Mouse (Mus musculus) brain, embryonic 14.5 days (tissue): Measurements from ENCODE around the gene Wasf1. TPM values are rescaled to one million over a fixed set of nuclear protein-coding genes. Genes with fewer than 3 reads are reported as not detected.
A peak's percentile ranks its signal among the peaks of the same experiment; 100 is the strongest.

Experiments used
- DNase-seq: peaks from one replicate; pipeline ENCODE4 v3.0.0-alpha.2; 2011; ENCODE audit warnings: low read depth
- CTCF ChIP-seq: fragments of 200-500 bp; IDR thresholded peaks from 2 replicates; pipeline ENCODE4 v1.5.1; 2012; ENCODE audit warnings: inconsistent platforms, mild to moderate bottlenecking, moderate library complexity, borderline replicate concordance; ENCODE audit not compliant: insufficient read depth, insufficient read length; ENCODE audit errors: extremely low read depth
- POLR2A ChIP-seq: fragments of 200-500 bp; IDR thresholded peaks from 2 replicates; pipeline ENCODE4 v1.6.1; 2012; ENCODE audit warnings: mild to moderate bottlenecking, inconsistent platforms, borderline replicate concordance; ENCODE audit not compliant: poor library complexity, insufficient read depth, insufficient read length, severe bottlenecking; ENCODE audit errors: extremely low read depth
- polyA plus RNA-seq: library from polyadenylated mRNA; depleted of rRNA; stranded (reverse); fragments of >200 nt; gene quantifications from 2 replicates; pipeline ENCODE4 v1.2.3, GENCODE M21; 2012

Gene Wasf1
- polyA plus RNA-seq, 1 experiment = 90.5 TPM

DNA sequence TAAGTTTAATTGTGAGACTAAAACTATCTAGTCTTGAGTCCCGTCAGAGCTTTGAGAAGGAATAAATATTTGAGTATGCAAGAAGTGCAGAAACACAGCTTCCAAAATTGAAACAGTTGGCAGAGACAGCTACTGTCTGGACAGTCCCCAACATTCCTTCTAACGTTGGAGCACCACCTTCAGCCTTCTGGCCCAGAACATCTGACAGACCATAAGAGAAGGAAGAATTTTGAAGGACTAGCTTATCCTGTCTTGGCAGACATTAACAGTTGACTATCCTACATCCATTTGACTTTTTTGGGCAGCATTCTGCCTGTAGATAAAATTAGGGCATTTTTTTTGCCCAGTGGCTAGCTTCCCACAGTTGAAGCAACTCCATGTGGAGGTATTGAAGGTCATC is 32.0 kb downstream of the Wasf1 start:
- no peak for DNase-seq
- TF ChIP-seq POLR2A (no peak), CTCF (no peak)

DNA sequence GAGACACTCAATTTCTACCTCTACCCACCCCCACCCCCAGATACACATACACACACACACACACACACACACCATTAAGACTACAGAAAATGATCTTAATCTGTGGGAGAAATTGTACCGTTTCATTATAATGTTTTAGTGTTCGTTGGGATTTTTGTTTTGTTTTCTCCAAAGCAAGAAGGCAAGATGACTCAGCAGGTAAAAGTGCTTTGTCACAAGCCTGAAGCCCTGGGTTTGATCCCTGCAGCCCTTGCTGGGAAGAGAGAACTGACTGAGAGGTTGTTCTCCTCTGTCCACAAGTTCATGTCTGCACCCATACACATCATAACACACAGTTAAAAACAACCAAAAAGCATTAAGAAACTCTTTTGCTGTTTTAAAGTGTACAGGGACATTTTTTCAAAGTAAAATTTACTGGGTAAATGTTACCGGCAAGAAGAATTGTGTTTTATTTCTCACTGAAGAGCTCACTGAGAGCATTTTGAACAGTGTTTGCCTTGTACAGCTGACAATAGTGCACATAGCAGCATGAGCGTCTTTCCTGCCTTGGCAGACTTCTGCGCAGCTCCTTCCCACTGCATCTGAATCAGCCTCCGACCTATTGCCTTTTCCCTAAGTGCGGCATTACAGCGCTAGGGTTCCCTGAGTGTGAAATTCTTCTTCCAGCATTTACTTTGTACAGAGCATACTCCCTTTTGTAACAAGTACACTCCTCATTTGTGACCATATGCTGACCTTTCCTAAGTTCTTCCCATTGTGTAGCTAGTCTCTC is 35.6 kb downstream of the Wasf1 start:
- no peak for TF ChIP-seq CTCF
- TF ChIP-seq POLR2A = no peak

DNA sequence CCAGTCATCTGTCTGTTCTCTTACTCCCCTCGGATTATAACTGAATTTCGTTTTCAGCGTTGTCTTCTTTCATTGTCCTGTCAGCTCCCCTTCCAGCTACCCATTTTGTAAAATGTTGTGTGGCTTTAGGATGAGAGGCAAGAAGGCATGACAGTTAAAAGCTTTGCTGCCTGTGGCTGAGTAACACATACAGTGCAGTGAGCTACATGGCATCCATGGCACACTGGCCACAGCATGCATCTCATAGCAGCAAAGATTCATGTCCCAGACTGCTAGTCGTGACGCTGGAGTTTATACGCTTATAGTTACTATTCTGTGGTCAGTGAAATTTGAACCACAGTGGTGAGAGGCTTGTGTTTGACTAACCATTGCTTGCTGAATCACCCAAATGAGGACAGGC is 36.2 kb downstream of the Wasf1 start:
- TF ChIP-seq POLR2A (no peak), CTCF (no peak)

More for the DNA sequence above, 35.6 kb downstream of the Wasf1 start:
- DNase-seq = peak; percentile 23

DNA sequence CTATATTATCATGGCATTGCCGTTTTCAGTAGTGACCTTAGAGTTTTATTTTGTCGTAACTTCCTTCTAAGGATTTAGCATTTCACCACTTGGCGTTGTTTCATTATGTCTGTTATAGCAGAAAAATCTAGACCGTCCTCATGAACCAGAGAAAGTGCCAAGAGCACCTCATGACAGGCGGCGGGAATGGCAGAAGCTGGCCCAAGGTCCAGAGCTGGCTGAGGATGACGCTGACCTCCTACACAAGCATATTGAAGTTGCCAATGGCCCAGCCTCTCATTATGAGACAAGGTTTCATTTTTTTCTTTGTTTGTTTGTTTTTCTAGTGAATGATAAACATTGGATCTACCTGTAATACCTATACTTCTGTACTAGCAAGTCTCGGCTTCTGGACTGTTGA is 49.7 kb downstream of the Wasf1 start:
- DNase-seq = no peak
- TF ChIP-seq POLR2A (no peak), CTCF (no peak)

More for the DNA sequence above, 36.2 kb downstream of the Wasf1 start:
- DNase-seq = no peak

DNA sequence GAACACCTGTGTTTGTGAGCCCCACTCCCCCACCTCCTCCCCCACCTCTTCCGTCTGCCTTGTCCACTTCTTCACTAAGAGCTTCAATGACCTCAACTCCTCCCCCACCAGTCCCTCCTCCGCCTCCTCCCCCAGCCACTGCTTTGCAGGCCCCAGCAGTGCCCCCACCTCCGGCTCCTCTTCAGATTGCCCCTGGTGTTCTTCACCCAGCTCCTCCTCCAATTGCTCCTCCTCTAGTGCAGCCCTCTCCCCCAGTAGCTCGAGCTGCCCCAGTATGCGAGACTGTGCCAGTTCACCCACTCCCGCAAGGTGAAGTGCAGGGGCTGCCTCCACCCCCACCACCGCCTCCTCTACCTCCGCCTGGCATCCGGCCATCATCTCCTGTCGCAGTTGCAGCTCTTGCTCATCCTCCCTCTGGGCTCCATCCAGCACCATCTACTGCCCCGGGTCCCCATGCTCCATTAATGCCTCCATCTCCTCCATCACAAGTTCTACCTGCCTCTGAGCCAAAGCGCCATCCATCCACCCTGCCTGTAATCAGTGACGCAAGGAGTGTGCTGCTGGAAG is 53.0 kb downstream of the Wasf1 start:
- DNase-seq = no peak
- no peak for TF ChIP-seq POLR2A
- no peak for TF ChIP-seq CTCF

DNA sequence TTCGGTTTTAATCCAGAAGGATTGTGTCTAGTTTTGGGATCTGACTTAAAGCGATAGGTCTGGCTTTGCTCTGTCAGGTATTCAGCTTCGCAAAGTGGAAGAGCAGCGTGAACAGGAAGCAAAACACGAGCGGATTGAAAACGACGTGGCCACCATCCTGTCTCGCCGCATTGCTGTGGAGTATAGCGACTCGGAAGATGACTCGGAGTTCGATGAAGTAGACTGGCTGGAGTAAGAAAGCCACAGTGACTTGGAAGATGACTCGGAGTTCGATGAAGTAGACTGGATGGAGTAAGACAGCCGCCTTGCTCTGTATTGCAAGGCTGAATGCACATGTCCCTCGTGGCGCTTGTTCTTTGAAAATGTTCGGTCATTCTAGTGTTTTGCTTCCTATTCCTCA is 54.3 kb downstream of the Wasf1 start:
- no peak for DNase-seq
- TF ChIP-seq CTCF = no peak
- no peak for TF ChIP-seq POLR2A

DNA sequence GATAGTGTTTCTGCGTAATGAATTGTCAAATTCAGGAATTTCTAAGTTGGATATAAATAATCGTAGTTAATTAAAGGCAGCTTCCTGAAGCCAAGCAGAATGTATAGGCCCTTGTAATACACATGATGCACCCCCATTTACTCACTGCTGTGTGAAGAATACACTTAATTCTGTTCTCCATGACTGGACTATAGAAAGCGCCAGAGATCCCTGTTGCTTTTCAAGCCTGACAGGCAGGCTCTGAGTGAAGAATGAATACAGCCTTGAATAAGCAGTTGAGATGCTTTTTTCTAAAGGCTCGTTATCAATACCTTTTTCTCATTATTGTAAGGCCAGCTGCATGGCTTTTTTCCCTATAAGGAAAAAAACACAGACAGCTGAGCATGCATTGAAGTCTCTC is 59.4 kb downstream of the Wasf1 start:
- no peak for TF ChIP-seq CTCF
- no peak for TF ChIP-seq POLR2A
- DNase-seq = peak; percentile 81

DNA sequence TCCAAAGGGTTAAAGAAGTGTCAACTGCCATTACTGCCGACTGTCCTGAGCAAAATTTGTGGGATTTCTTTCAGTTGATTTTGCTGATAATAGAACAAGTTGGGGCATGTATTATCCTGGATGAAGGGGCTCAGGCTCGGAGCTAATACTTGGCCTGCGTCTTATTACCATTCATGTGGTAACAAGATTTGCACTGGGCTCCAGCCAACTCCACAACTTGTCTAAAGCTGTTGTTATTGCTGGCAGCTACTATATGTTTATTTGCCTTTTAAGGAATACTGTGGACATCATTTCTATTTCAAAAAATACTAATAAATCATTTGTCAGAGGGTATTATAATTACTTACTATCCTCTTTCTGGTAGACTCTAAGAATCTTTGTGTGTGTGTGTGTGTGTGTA is 66.9 kb downstream of the Wasf1 start:
- DNase-seq = no peak
- no peak for TF ChIP-seq CTCF
- no peak for TF ChIP-seq POLR2A

DNA sequence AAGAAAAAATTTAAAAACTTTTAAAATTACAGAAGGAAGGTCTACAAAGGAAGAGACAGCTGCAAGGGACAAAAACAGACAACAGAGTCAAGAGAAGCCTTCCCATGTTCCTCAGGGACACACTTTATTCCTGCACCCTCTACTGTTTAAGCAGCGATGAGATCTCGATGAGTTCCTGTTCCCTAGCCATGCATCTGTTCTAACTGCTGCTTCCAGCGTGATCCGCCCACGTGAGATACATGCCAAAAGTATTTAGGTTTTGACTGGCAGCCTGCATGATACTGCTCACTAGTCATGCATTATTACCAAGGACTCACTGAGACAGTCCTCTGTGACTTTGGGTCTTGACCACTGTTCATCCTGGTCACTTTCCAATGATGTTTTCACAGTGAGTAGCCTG is 72.9 kb downstream of the Wasf1 start:
- TF ChIP-seq CTCF (no peak), POLR2A (no peak)
- DNase-seq = no peak

DNA sequence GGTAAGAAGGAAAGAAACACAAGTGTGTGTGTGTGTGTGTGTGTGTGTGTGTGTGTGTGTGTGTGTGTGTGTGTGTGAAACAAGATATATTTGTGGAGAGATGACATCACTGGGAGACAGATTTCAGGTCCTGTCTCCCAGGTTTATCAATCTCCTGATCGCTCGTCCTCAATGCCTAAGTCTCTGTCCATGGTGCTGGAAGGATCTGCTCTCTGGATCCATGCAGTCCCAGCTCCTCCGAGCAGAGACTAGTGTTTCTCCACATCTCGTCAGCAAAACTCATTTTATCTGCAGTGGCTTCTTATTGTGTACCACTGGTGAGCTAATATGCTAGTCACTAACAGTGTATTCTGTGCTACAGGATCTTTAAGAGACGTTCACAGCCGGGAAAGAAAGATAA is 78.1 kb downstream of the Wasf1 start:
- DNase-seq = no peak
- no peak for TF ChIP-seq CTCF

DNA sequence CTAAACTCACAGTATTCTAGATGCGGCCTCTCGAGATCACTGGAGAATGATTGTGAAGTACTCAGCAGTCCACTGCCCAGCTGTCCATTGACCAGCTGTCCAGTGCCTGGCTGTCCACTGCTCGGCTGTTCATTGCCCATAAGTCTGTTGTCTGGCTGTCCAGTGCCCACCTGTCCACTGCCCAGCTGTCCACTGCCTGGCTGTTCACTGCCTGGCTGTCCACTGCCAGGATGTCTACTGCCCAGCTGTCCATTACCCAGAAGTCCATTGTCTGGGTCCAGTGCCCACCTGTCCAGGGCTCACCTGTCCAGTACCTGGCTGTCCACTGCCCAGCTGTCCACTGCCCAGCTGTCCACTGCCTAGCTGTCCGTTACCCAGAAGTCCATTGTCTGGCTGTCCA is 78.7 kb downstream of the Wasf1 start:
- no peak for DNase-seq
- TF ChIP-seq POLR2A = no peak
- TF ChIP-seq CTCF = no peak

DNA sequence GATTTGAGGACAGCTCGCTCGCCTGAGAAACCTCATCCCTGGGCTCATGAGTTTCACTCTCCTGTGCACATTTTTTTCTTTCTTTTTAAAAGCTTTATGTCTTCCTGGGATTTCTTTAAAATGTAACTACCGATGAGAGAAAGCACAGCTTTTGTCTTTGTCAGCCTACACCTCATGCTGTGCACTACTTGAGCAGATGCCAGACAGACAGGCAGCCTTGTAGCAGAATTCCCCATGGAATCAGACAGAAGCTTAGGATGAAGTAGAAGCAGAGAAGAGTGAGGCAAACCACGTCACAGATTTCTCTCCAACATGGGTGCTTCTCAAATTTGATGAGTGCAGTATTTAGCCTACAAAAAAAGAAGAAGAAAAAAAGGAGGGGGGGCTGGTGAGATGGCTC is 81.3 kb downstream of the Wasf1 start:
- DNase-seq = peak; percentile 59
- TF ChIP-seq POLR2A (no peak), CTCF (no peak)
